Mouse (Mus musculus) stomach, embryonic 14.5 days (tissue): ENCODE results near the gene Lingo1. TPM values are rescaled to one million over a fixed set of nuclear protein-coding genes. Genes with fewer than 3 reads are reported as not detected.

Experiments
- ATAC-seq: fragments of 200-750 bp; cut with Nextera tagmentation; 2 replicates; pipeline ENCODE4 v1.8.0; 2017; ENCODE audit warnings: low read depth, moderate TSS enrichment; ENCODE audit not compliant: insufficient number of reproducible peaks, insufficient read depth, low FRiP score
- H3K27ac ChIP-seq: fragments of 300-500 bp; sonication (generic); 2 replicates; pipeline ENCODE4 v1.5.1; 2014; ENCODE audit warnings: mild to moderate bottlenecking, low read length, moderate library complexity, mixed read lengths
- H3K27me3 ChIP-seq: fragments of 300-500 bp; sonication (generic); 2 replicates; pipeline ENCODE4 v1.6.1; 2014; ENCODE audit warnings: low read length, control low read depth, mixed read lengths; ENCODE audit not compliant: control insufficient read depth, insufficient read depth
- H3K36me3 ChIP-seq: fragments of 300-500 bp; sonication (generic); 2 replicates; pipeline ENCODE4 v1.6.1; 2014; ENCODE audit warnings: mild to moderate bottlenecking, control low read depth, low read length, moderate library complexity, mixed read lengths; ENCODE audit not compliant: control insufficient read depth, insufficient read depth
- H3K4me1 ChIP-seq: fragments of 300-500 bp; sonication (generic); 2 replicates; pipeline ENCODE4 v1.6.1; 2014; ENCODE audit warnings: low read length, control low read depth, mixed read lengths; ENCODE audit not compliant: control insufficient read depth, insufficient read depth
- H3K4me2 ChIP-seq: fragments of 300-500 bp; sonication (generic); replicated peaks from 2 replicates; pipeline ENCODE4 v1.6.1; 2014; ENCODE audit warnings: low read depth, low read length, control low read depth
- H3K4me3 ChIP-seq: fragments of 300-500 bp; sonication (generic); 2 replicates; pipeline ENCODE4 v1.5.1; 2014; ENCODE audit warnings: low read depth, low read length, control low read depth
- H3K9ac ChIP-seq: fragments of 300-500 bp; sonication (generic); replicated peaks from 2 replicates; pipeline ENCODE4 v1.6.1; 2014; ENCODE audit warnings: low read depth, mild to moderate bottlenecking, control low read depth, low read length, moderate library complexity, mixed read lengths
- H3K9me3 ChIP-seq: fragments of 300-500 bp; sonication (generic); 2 replicates; pipeline ENCODE4 v1.6.1; 2016; ENCODE audit warnings: low read depth, low read length, control low read depth; ENCODE audit not compliant: control insufficient read depth
- WGBS: fragments of 180-500 bp; shearing (Covaris S2); extraction: QIAGEN DNeasy Blood & Tissue Kit; methylation state at CpG from one replicate; pipeline ENCODE4 v1.1.7; 2014; 5-methylcytosine and 5-hydroxymethylcytosine counted together
- polyA plus RNA-seq: library from polyadenylated mRNA; unstranded; fragments of >200 nt; fragmentation: Nextera tagmentation; extraction: Ambion mirVana; gene quantifications from 2 replicates; pipeline ENCODE4 v1.2.1, GENCODE M21; 2014

Gene Lingo1
- polyA plus RNA-seq, 1 experiment from 2014 or later = 3.0 TPM

DNA sequence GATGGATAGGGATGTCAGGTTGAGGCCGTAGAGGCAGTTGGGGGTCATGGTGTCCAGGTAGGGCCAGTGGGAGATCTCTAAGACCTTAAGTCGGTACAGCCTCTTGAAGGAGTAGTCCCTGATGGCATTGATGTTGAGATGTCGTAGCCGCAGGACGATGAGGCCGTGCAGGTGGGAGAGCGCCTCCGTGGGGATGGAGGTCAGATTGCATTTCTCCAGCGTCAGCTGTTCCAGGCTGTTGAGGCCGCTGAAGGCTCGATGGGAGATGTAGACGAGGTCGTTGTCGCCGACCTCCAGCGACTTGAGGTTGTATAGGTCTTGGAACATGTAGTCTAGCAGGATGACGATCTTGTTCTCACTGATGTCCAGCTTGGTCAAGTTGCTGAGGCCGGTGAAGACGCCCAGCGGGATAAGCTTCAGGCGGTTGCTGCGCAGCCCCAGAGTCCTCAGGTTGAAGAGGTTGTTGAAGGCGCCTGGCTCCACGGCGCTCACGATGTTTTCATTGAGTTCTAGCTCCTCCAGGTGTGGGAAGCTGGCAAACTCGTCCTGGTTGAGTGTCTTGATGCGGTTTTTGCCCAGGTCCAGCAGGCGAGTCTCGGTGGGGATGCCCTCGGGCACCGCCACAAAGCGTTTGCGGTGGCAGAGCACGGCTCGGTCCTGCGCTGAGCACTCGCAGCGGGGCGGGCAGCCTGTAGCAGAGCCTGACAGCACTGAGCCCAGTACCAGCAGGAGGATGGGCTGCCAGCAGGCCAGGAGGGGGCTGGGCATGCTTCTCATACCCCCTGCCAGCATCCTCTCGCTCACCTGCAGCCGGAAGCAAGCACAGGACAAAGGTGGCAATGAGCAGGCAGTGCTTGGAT lies 175.5 kb downstream of the Lingo1 start:
- H3K4me3 ChIP-seq = no peak overlapping the region
- no peaks in the 10 kb centered on the region for H3K4me1 ChIP-seq
- no peak overlapping the region for H3K27ac ChIP-seq
- no peaks in the 10 kb centered on the region for H3K36me3 ChIP-seq
- no peak overlapping the region for H3K9ac ChIP-seq
- H3K9me3 ChIP-seq = no peaks in the 10 kb centered on the region
- H3K4me2 ChIP-seq = 0 out of 2 replicates have a peak overlapping the region, but pooled peaks have one; percentile 5
- 0 out of 2 replicates have a peak, but pooled peaks cover 11% of the 10 kb centered on the region for H3K27me3 ChIP-seq
- ATAC-seq = no peak
- 29% methylated on average over 42 of the region's 42 CpGs for WGBS

GRCm38 (mm10) chr9:56619715-56620114 lies 176.6 kb downstream of the Lingo1 start:
- no peak for ATAC-seq
- Histone ChIP-seq H3K9ac (no peak overlapping the region), H3K36me3 (no peaks in the 10 kb centered on the region), H3K4me1 (no peaks in the 10 kb centered on the region), H3K27me3 (0 out of 2 replicates have a peak, but pooled peaks cover 11% of the 10 kb centered on the region), H3K9me3 (no peaks in the 10 kb centered on the region), H3K4me2 (no peak overlapping the region), H3K4me3 (no peak overlapping the region), H3K27ac (no peak overlapping the region)
- WGBS = 79% methylated on average over 23 of the region's 23 CpGs

- Histone ChIP-seq H3K9ac (no peak overlapping the region), H3K27ac (no peak overlapping the region), H3K4me2 (no peak overlapping the region), H3K36me3 (no peaks in the 10 kb centered on the region), H3K4me1 (no peaks in the 10 kb centered on the region), H3K4me3 (no peak overlapping the region), H3K9me3 (no peaks in the 10 kb centered on the region), H3K27me3 (0 out of 2 replicates have a peak, but pooled peaks cover 11% of the 10 kb centered on the region)
- WGBS = 89% methylated on average over 4 of the region's 4 CpGs
- no peak for ATAC-seq
Observed at GRCm38 (mm10) chr9:56618660-56619059, 177.6 kb downstream of the Lingo1 start.

DNA sequence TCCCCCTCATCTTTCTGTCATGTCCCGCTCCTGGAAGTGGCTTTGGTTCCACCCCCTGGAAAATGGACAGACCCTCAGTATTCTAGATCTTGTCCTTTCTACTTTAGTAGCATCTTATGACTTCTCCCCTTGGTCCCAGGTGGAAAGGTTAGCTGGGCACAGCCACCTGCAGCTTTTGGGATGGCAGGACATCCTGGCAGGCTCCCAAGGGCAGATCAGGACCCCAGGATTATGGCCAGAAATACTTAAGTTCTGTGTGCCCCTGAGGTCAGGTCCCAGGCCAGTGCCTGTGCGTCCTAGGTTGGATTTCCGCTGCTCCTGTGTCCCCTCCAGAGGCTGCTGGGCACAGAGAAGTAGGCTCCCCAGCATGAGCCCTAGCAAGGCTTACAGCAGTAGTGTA lies 180.2 kb downstream of the Lingo1 start:
- WGBS = 85% methylated on average over 3 of the region's 3 CpGs
- H3K36me3 ChIP-seq = no peaks in the 10 kb centered on the region

GRCm38 (mm10) chr9:56612798-56613183 lies 183.5 kb downstream of the Lingo1 start:
- whole genome bisulfite sequencing = 49% methylated on average over 12 of the region's 12 CpGs
- H3K4me1 ChIP-seq = no peaks in the 10 kb centered on the region
- H3K4me3 ChIP-seq = no peak overlapping the region
- H3K4me2 ChIP-seq = no peak overlapping the region
- no peak for ATAC-seq
- H3K36me3 ChIP-seq = no peaks in the 10 kb centered on the region
- H3K27ac ChIP-seq = no peak overlapping the region
- H3K9me3 ChIP-seq = no peaks in the 10 kb centered on the region
- H3K9ac ChIP-seq = no peak overlapping the region
- H3K27me3 ChIP-seq = no peaks in the 10 kb centered on the region

More for the DNA sequence above, 180.2 kb downstream of the Lingo1 start:
- ATAC-seq = no peak
- no peak overlapping the region for H3K4me2 ChIP-seq
- H3K27me3 ChIP-seq = 0 out of 2 replicates have a peak, but pooled peaks cover 7% of the 10 kb centered on the region
- H3K9ac ChIP-seq = no peak overlapping the region
- H3K9me3 ChIP-seq = no peaks in the 10 kb centered on the region
- no peaks in the 10 kb centered on the region for H3K4me1 ChIP-seq
- H3K27ac ChIP-seq = no peak overlapping the region
- H3K4me3 ChIP-seq = no peak overlapping the region

DNA sequence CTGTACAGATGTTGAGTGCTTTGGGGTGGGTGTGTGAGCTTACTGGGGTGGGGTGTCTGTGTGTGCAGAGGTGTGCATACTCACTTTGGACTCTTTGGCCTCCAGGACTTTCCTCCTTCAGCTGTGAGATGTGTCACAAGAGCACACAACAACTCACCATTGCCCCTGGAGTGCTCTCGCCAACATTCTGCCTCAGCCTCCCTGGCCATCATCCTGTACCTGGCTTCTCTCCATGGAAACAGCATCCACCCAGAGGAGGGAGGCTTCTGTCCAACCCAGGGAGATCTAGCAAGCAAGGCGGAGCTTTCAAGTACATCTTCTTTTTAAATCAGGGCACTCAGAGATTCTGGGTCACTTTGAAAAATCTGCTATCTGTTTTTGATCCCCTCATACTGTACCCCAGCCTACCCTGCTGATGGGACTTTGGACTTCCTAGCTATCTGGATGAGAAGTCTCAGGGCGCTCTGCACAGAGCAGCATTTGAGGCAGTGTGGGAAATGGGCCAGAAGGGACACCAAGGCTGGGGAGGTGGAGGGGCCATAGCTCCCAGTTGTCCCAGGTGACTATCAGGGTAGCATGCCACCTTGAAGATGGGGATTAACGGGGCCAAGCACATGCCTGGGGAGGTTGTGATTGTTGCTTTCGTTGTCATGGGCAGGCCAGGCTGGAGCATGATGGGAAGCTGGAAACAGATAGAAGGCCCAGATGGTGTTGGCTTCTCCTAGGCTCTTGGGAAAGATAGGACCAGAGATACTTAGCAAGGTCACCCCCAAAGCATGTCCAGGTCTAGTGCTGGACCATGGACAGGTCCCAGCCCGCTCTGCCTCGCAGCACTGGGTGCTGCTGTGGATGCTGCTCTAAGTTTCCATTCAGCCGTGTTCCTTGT lies 184.1 kb downstream of the Lingo1 start:
- 83% methylated on average over 8 of the region's 8 CpGs for WGBS
- Histone ChIP-seq H3K4me2 (no peak overlapping the region), H3K36me3 (no peaks in the 10 kb centered on the region), H3K27ac (no peak overlapping the region), H3K9ac (no peak overlapping the region), H3K27me3 (no peaks in the 10 kb centered on the region), H3K9me3 (no peaks in the 10 kb centered on the region), H3K4me3 (no peak overlapping the region), H3K4me1 (no peaks in the 10 kb centered on the region)
- no peak for ATAC-seq

- WGBS = 86% methylated on average over 6 of the region's 6 CpGs
- H3K4me1 ChIP-seq = no peaks in the 10 kb centered on the region
- ATAC-seq = no peak
Observed at GRCm38 (mm10) chr9:56610955-56611354, 185.3 kb downstream of the Lingo1 start.

DNA sequence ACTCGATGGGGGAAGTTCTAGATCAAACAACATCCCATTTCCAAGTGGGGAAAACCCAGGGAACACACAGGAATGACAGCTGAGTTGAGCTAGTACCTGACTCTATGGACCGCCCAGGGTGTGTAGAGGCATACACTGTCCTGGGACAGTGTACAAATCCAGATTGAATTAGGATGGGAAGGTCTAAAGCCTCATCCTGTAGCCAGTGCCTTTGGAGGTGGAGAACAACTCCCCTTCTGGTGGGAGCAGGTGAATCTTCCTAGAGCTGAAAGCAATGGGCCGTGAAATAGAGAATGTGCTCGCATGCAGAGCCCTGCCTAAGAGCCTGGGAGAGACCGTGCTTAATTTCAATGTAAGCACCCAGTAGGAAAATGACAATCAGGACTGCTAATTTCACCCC lies 185.8 kb downstream of the Lingo1 start:
- Histone ChIP-seq H3K4me2 (no peak overlapping the region), H3K9ac (no peak overlapping the region), H3K9me3 (no peaks in the 10 kb centered on the region), H3K36me3 (no peaks in the 10 kb centered on the region), H3K27me3 (no peaks in the 10 kb centered on the region), H3K27ac (no peak overlapping the region), H3K4me3 (no peak overlapping the region), H3K4me1 (no peaks in the 10 kb centered on the region)
- ATAC-seq = no peak
- 82% methylated on average over 5 of the region's 5 CpGs for WGBS

More at GRCm38 (mm10) chr9:56610955-56611354, 185.3 kb downstream of the Lingo1 start:
- H3K4me3 ChIP-seq = no peak overlapping the region
- no peak overlapping the region for H3K4me2 ChIP-seq
- no peak overlapping the region for H3K9ac ChIP-seq
- no peaks in the 10 kb centered on the region for H3K9me3 ChIP-seq
- no peaks in the 10 kb centered on the region for H3K36me3 ChIP-seq
- no peak overlapping the region for H3K27ac ChIP-seq
- H3K27me3 ChIP-seq = no peaks in the 10 kb centered on the region
